Mouse (Mus musculus) testis, adult 2 months (tissue): ENCODE data around the gene Luc7l. TPM values are rescaled to one million over a fixed set of nuclear protein-coding genes. Genes with fewer than 3 reads are reported as not detected.

Experiments
- H3K27ac ChIP-seq: fragments of 200-500 bp; 2 replicates; pipeline ENCODE4 v1.5.1; 2012; ENCODE audit warnings: low read depth, low read length; ENCODE audit not compliant: control insufficient read depth, insufficient read depth
- H3K27me3 ChIP-seq: fragments of 200-500 bp; 2 replicates; pipeline ENCODE4 v1.6.1; 2012; ENCODE audit warnings: mild to moderate bottlenecking, low read length, moderate library complexity; ENCODE audit not compliant: control insufficient read depth, insufficient read depth
- H3K36me3 ChIP-seq: fragments of 200-500 bp; 2 replicates; pipeline ENCODE4 v1.6.1; 2012; ENCODE audit warnings: mild to moderate bottlenecking, low read length; ENCODE audit not compliant: control insufficient read depth, insufficient read depth
- H3K4me1 ChIP-seq: fragments of 200-500 bp; 2 replicates; pipeline ENCODE4 v1.6.1; 2012; ENCODE audit warnings: low read length; ENCODE audit not compliant: control insufficient read depth, insufficient read depth
- H3K4me3 ChIP-seq: fragments of 200-500 bp; 2 replicates; pipeline ENCODE4 v1.5.1; 2012; ENCODE audit warnings: low read depth, mild to moderate bottlenecking, low read length, moderate library complexity, mixed read lengths; ENCODE audit not compliant: control insufficient read depth
- CTCF ChIP-seq: fragments of 200-500 bp; IDR thresholded peaks from 2 replicates; pipeline ENCODE4 v1.5.1; 2012; ENCODE audit warnings: low read depth, mild to moderate bottlenecking, inconsistent platforms, low read length, moderate library complexity; ENCODE audit not compliant: control insufficient read depth, insufficient read depth, insufficient replicate concordance
- POLR2A ChIP-seq: fragments of 200-500 bp; IDR thresholded peaks from 2 replicates; pipeline ENCODE4 v1.6.1; 2012; ENCODE audit warnings: low read depth, mild to moderate bottlenecking, inconsistent platforms, low read length, moderate library complexity; ENCODE audit not compliant: control insufficient read depth
- polyA plus RNA-seq: library from polyadenylated mRNA; depleted of rRNA; stranded (reverse); fragments of >200 nt; gene quantifications from 2 replicates; pipeline ENCODE4 v1.2.3, GENCODE M21; 2012

The Luc7l gene
- polyA plus RNA-seq, 1 experiment: 16.3 TPM

DNA sequence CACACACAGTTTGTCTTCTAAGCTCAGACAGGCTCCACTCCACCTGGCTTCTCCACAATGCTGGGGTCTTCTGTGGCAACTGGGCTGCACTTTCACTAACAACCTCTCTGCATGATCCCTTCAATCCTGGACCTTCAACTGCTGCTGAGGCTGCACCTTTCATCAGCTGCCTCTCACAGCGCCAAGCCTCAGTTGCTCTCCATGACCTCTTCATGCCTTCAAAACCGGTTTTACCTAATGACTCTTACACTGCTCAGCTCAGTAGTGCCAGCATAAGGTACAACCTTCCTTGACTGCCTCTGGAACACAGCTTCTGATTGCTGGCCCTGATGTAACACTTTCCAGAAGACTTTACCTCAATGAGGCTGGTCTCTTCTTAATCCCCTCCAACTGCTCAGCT lies 31.2 kb upstream of the Luc7l start:
- Histone ChIP-seq H3K27me3 (no peaks in the 10 kb centered on the region), H3K36me3 (no peaks in the 10 kb centered on the region), H3K27ac (no peak overlapping the region), H3K4me1 (no peaks in the 10 kb centered on the region), H3K4me3 (no peak overlapping the region)
- TF ChIP-seq CTCF (no peak), POLR2A (no peak)

DNA sequence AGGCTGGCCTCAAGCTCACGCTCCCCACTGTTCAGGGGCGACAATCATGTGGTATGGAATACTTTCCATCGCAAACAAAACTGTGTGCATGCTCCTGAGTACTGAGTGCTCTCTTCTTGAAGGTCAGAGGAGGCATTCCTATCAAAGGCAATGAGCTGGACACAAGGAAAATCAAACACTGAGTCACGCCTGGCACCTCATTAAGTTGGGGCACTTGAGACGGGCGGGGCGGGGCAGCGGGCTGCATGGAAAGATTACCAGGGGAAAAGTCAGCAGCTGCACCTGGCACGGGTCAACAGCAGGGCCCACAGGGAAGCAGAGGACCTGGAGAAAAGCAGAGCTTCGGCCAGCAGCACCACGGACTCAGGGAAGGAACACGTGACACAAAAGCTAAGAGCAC lies 27.5 kb upstream of the Luc7l start:
- no peak overlapping the region for H3K4me3 ChIP-seq
- H3K27ac ChIP-seq: 0 out of 2 replicates have a peak overlapping the region, but pooled peaks have one; percentile 11
- H3K27me3 ChIP-seq: no peaks in the 10 kb centered on the region
- TF ChIP-seq CTCF: no peak
- no peak for TF ChIP-seq POLR2A
- H3K4me1 ChIP-seq: no peaks in the 10 kb centered on the region
- H3K36me3 ChIP-seq: no peaks in the 10 kb centered on the region

DNA sequence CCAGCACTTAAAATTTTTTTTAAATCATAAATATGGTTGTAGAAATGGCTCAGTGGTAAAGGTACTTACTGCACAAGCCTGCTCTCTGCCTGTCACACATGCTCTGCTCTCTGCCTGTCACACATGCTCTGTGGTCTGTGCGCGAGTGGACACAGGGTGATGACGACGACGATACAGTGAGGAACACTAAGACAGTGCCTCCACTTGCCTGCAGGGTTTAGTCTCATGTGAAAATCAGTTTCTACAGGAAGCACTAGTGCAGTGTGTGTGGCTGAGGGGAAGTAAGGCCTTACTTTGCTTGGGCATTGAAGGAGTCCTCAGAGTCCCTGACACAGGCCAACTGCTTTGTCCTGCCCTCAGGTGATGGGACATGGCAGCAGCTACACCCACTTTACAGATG lies 22.9 kb upstream of the Luc7l start:
- Histone ChIP-seq H3K36me3 (no peaks in the 10 kb centered on the region), H3K4me1 (no peaks in the 10 kb centered on the region), H3K27ac (no peak overlapping the region), H3K4me3 (no peak overlapping the region), H3K27me3 (no peaks in the 10 kb centered on the region)
- TF ChIP-seq CTCF (no peak), POLR2A (no peak)

DNA sequence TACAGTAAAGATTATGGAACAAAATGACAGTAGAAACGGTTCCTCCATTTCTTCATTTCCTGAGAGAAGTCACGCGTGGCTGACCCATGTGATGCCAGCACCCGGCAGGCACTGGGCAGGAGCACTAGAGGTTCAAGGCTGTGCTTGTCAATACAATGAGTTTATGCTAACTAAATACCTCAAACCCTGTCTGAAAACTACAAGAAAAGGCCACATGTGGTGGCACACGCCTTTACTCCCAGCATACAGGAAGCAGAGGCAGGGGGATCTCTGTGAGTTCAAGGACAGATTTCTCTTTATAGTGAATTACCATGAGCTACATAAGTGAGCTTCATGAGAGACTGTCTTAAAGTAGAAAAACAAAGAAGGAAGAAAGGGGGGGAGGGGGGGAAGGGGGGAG lies 21.5 kb upstream of the Luc7l start:
- TF ChIP-seq POLR2A (no peak), CTCF (no peak)

DNA sequence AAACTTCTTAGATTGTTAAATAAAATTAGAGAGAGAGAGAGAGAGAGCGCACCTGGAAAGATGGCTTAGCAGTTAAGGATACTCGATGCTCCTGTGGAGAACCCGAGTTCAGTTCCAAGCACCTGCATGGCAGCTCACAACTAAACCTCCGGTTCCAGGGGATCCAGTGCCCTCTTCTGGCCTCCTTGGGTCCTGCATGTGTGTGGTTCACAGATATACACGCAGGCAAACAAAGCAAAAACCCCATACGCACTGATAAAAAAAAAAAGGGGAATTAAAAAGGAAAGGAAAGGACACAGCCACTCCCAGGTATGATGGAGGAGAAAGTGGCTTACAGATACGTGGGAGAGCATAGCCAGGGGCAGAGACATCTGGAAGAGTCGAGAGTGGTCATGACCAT lies 19.8 kb upstream of the Luc7l start:
- TF ChIP-seq POLR2A (no peak), CTCF (no peak; the same call in 1 of the 2 replicates)
- H3K4me1 ChIP-seq: no peaks in the 10 kb centered on the region; the same call in 1 of the 2 replicates
- H3K4me3 ChIP-seq: no peak overlapping the region
- H3K36me3 ChIP-seq: no peaks in the 10 kb centered on the region
- H3K27me3 ChIP-seq: no peaks in the 10 kb centered on the region
- H3K27ac ChIP-seq: no peak overlapping the region

More for the DNA sequence above, 21.5 kb upstream of the Luc7l start:
- Histone ChIP-seq H3K4me3 (no peak overlapping the region), H3K36me3 (no peaks in the 10 kb centered on the region), H3K27me3 (no peaks in the 10 kb centered on the region), H3K4me1 (no peaks in the 10 kb centered on the region; the same call in 1 of the 2 replicates), H3K27ac (no peak overlapping the region)

GRCm38 (mm10) chr17:26234386-26234785 lies 18.3 kb upstream of the Luc7l start:
- Histone ChIP-seq H3K27ac (no peak overlapping the region), H3K27me3 (no peaks in the 10 kb centered on the region), H3K4me3 (no peak overlapping the region), H3K36me3 (no peaks in the 10 kb centered on the region), H3K4me1 (no peaks in the 10 kb centered on the region; the same call in 1 of the 2 replicates)
- no peak for TF ChIP-seq POLR2A
- TF ChIP-seq CTCF: no peak

DNA sequence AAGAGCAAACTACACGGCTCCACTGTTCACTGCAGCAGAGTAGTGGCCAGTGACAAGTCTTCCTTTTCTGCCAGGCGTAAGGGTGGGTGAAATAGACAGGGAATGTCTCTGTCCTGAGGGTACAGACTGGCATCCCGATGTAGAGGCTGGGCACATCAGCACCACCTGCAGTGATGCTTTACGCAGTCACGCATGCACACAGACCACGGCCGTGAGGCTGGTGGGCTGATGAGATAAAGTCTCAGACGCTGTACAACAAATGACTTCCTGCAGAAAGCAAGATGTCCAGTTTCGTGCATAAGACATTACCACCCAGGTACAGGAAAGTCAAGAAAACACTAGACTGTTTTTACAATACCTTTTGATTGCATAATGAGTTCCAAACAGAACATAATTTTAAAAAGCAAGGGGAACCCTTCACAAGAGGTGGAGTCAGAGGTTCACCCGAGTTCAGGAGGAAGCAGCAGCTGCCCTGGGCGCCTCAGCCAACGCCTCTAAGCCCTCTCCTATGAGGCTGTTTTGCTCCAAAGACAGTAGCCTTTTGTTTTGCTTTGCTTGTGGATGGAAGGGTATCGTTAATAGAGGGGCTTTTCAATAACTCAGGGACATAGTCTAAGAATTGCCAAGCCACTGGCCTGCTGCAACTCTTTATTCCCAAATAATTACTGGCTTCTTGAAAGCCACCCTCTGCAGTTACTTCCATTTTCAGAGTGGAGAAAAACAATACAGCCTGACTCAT lies 17.4 kb upstream of the Luc7l start:
- H3K27ac ChIP-seq: peak overlapping the region; percentile 66

More for the DNA sequence above, 17.4 kb upstream of the Luc7l start:
- no peaks in the 10 kb centered on the region for H3K27me3 ChIP-seq
- no peaks in the 10 kb centered on the region for H3K36me3 ChIP-seq
- no peaks in the 10 kb centered on the region; the same call in 1 of the 2 replicates for H3K4me1 ChIP-seq
- no peak for TF ChIP-seq POLR2A
- no peak for TF ChIP-seq CTCF
- H3K4me3 ChIP-seq: no peak overlapping the region
